Mouse (Mus musculus): Measurements from ENCODE around the gene Gm6803. TPM values are rescaled to one million over a fixed set of nuclear protein-coding genes. Genes with fewer than 3 reads are reported as not detected.

The Gm6803 gene
- polyA plus RNA-seq, 1 experiment from 2014 or later = not detected

Other genes starting within 250 kb of the Gm6803 start
- not detected in 2 replicates for gene Gm21319, start 243.0 kb downstream of the Gm6803 start, polyA plus RNA-seq (2015; fragmentation: Nextera tagmentation; extraction: Ambion mirVana)
- gene Gm21936, start 223.3 kb downstream of the Gm6803 start, polyA plus RNA-seq (2015; fragmentation: Nextera tagmentation; extraction: Ambion mirVana) = not detected in 2 replicates
- not detected in 2 replicates for gene BB287469, start 202.2 kb downstream of the Gm6803 start, polyA plus RNA-seq (2015; fragmentation: Nextera tagmentation; extraction: Ambion mirVana)
- not detected in 2 replicates for gene Gm2001, start 176.4 kb downstream of the Gm6803 start, polyA plus RNA-seq (2015; fragmentation: Nextera tagmentation; extraction: Ambion mirVana)
- gene Gm2016, start 144.7 kb downstream of the Gm6803 start, polyA plus RNA-seq (2015; fragmentation: Nextera tagmentation; extraction: Ambion mirVana) = 0.13 TPM in 1 of 2 replicates, not detected in the other
- not detected in 2 replicates for gene Gm2022, start 123.4 kb downstream of the Gm6803 start, polyA plus RNA-seq (2015; fragmentation: Nextera tagmentation; extraction: Ambion mirVana)
- gene Gm2035, start 98.9 kb downstream of the Gm6803 start, polyA plus RNA-seq (2015; fragmentation: Nextera tagmentation; extraction: Ambion mirVana) = not detected in 2 replicates
- not detected in 2 replicates for gene Gm2042, start 64.7 kb downstream of the Gm6803 start, polyA plus RNA-seq (2015; fragmentation: Nextera tagmentation; extraction: Ambion mirVana)
- not detected in 2 replicates for gene Gm2075, start 6.9 kb downstream of the Gm6803 start, polyA plus RNA-seq (2015; fragmentation: Nextera tagmentation; extraction: Ambion mirVana)
- not detected in 2 replicates for gene Gm2056, start 8.2 kb upstream of the Gm6803 start, polyA plus RNA-seq (2015; fragmentation: Nextera tagmentation; extraction: Ambion mirVana)
- not detected in 2 replicates for gene Gm16368, start 64.9 kb upstream of the Gm6803 start, polyA plus RNA-seq (2015; fragmentation: Nextera tagmentation; extraction: Ambion mirVana)
- 0.14 TPM in 1 of 2 replicates, not detected in the other for gene Gm10436, start 163.3 kb upstream of the Gm6803 start, polyA plus RNA-seq (2015; fragmentation: Nextera tagmentation; extraction: Ambion mirVana)
- not detected in 2 replicates for gene Gm8332, start 231.3 kb upstream of the Gm6803 start, polyA plus RNA-seq (2015; fragmentation: Nextera tagmentation; extraction: Ambion mirVana)